In genomic region chr4:137739151-137739923, GRCm38 (mm10) we compare ENCODE assay signal across 8 mouse cellular contexts. TPM values are rescaled to one million over a fixed set of nuclear protein-coding genes. Genes with fewer than 3 reads are reported as not detected.
DNase-seq lines count a peak whose midpoint lies in the region; ATAC-seq lines count a peak whose summit lies in the region.

No protein-coding gene starts in this region.

- no peak overlapping the region for H3K27ac ChIP-seq in embryonic facial prominence, embryonic 14.5 days (replicated peaks; ENCODE audit: low read depth, low read length)
- H3K27ac ChIP-seq in intestine, embryonic 16.5 days (ENCODE audit: low read length): no peak overlapping the region
- H3K27ac ChIP-seq in stomach, embryonic 15.5 days: no peak overlapping the region

- ATAC-seq in embryonic facial prominence, embryonic 14.5 days (ENCODE audit: low read depth): peak; percentile 55
- peak; percentile 62 for ATAC-seq in intestine, embryonic 16.5 days
- ATAC-seq in megakaryocyte, adult 5-6 weeks (ENCODE audit: poor library complexity, severe bottlenecking): 0 out of 2 replicates have a peak, but pooled peaks have one; percentile 30
- ATAC-seq in stomach, embryonic 15.5 days (ENCODE audit: insufficient read depth, low FRiP score, low read depth): peak; percentile 36; the same call in 1 of the 2 replicates

- 50% methylated on average over 9 of the region's 9 CpGs for WGBS in embryonic facial prominence, embryonic 14.5 days
- 50% methylated on average over 9 of the region's 9 CpGs for WGBS in intestine, embryonic 16.5 days
- WGBS in stomach, embryonic 15.5 days: 51% methylated on average over 9 of the region's 9 CpGs

- DNase-seq in A20 (ENCODE audit: low read depth, low spot score): peak; percentile 46
- peak; percentile 36 for DNase-seq in CD4-positive helper T cell, adult 2 months (ENCODE audit: low read depth, low spot score)
- peak; percentile 86 for DNase-seq in embryonic facial prominence, embryonic 14.5 days (ENCODE audit: low spot score)
- DNase-seq in gastrocnemius, postnatal 14 days: no peak
- no peak for DNase-seq in yolk sac, embryonic 10.5 days (ENCODE audit: low spot score)

- H3K4me1 ChIP-seq in embryonic facial prominence, embryonic 14.5 days (ENCODE audit: control insufficient read depth, insufficient read depth, low read length): peaks cover 15% of the 10 kb centered on the region; the same call in 1 of the 2 replicates
- no peaks in the 10 kb centered on the region for H3K4me1 ChIP-seq in intestine, embryonic 16.5 days (ENCODE audit: control insufficient read depth, insufficient read depth, low read length)
- H3K4me1 ChIP-seq in stomach, embryonic 15.5 days: peaks cover 7% of the 10 kb centered on the region

- no peaks in the 10 kb centered on the region for H3K36me3 ChIP-seq in embryonic facial prominence, embryonic 14.5 days (ENCODE audit: control insufficient read depth, insufficient read depth, low read length)
- no peaks in the 10 kb centered on the region for H3K36me3 ChIP-seq in intestine, embryonic 16.5 days (ENCODE audit: control insufficient read depth, insufficient read depth, low read length)
- H3K36me3 ChIP-seq in stomach, embryonic 15.5 days: no peaks in the 10 kb centered on the region

- no peaks in the 10 kb centered on the region for H3K27me3 ChIP-seq in embryonic facial prominence, embryonic 14.5 days (replicated peaks; ENCODE audit: control insufficient read depth, insufficient read depth, low read length)
- H3K27me3 ChIP-seq in intestine, embryonic 16.5 days (replicated peaks; ENCODE audit: control insufficient read depth, insufficient read depth, low read length): no peaks in the 10 kb centered on the region
- H3K27me3 ChIP-seq in stomach, embryonic 15.5 days (replicated peaks): no peaks in the 10 kb centered on the region

- intact Hi-C loops in gastrocnemius, postnatal 14 days (cut with DNase I; ENCODE audit: low total_unique reads): loop anchor here (10.0 kb wide), 1 partner anchor 215 kb away; no protein-coding TSS in a partner anchor

- peak overlapping the region; percentile 34 for H3K4me2 ChIP-seq in embryonic facial prominence, embryonic 14.5 days (ENCODE audit: low read depth, low read length)
- no peak overlapping the region for H3K4me2 ChIP-seq in intestine, embryonic 16.5 days (ENCODE audit: low read depth, low read length)
- peak overlapping the region; percentile 21; the same call in 1 of the 2 replicates for H3K4me2 ChIP-seq in stomach, embryonic 15.5 days

- H3K4me3 ChIP-seq in embryonic facial prominence, embryonic 14.5 days (ENCODE audit: low read depth, low read length): no peak overlapping the region
- no peak overlapping the region for H3K4me3 ChIP-seq in intestine, embryonic 16.5 days (ENCODE audit: low read length)
- no peak overlapping the region for H3K4me3 ChIP-seq in stomach, embryonic 15.5 days (replicated peaks)

- H3K9me3 ChIP-seq in embryonic facial prominence, embryonic 14.5 days (ENCODE audit: control insufficient read depth, low read length): no peaks in the 10 kb centered on the region
- H3K9me3 ChIP-seq in intestine, embryonic 16.5 days (ENCODE audit: control insufficient read depth, low read length): no peaks in the 10 kb centered on the region
- H3K9me3 ChIP-seq in stomach, embryonic 15.5 days: no peaks in the 10 kb centered on the region

- no peak overlapping the region for H3K9ac ChIP-seq in embryonic facial prominence, embryonic 14.5 days (ENCODE audit: low read depth, low read length)
- no peak overlapping the region for H3K9ac ChIP-seq in intestine, embryonic 16.5 days (ENCODE audit: low read depth, low read length)
- H3K9ac ChIP-seq in stomach, embryonic 15.5 days: no peak overlapping the region

RNA-seq across cellular contexts. Expression of gene Alpl, which starts 56.8 kb away (rescaled TPM):
- 112 and 149 TPM in 2 replicates for polyA plus RNA-seq in embryonic facial prominence, embryonic 14.5 days (2014; fragmentation: Nextera tagmentation; extraction: Ambion mirVana)
- 4.3 and 4.7 TPM in 2 replicates for polyA plus RNA-seq in intestine, embryonic 16.5 days (2015; fragmentation: Nextera tagmentation; extraction: Ambion mirVana)
- total RNA-seq in megakaryocyte, adult 5-6 weeks (2015): 0.09 TPM in 1 of 2 replicates, not detected in the other
- 0.16 TPM in 1 of 2 replicates, not detected in the other for total RNA-seq in megakaryocyte, adult 5-6 weeks (2017)
- 9.8 and 10.8 TPM in 2 replicates for polyA plus RNA-seq in stomach, embryonic 15.5 days (2015; fragmentation: Nextera tagmentation; extraction: Ambion mirVana)
- total RNA-seq in gastrocnemius, postnatal 14 days (2021): 1 to 10 TPM; 4.3 to 7.0 TPM

Comparison
In these comparisons a context has a peak if more than half of its experiments do, and no peak if none do; other contexts are left out.
1. DNase-seq: peak in A20 (single experiment), CD4-positive helper T cell, adult 2 months (single experiment) and embryonic facial prominence, embryonic 14.5 days (single experiment); none in gastrocnemius, postnatal 14 days (single experiment) and yolk sac, embryonic 10.5 days (single experiment).
2. Peak in every context shown above with its lines, with median percentiles within 50 percentile points of each other: ATAC-seq.